Mouse (Mus musculus) heart, embryonic 12.5 days (tissue): Measurements from ENCODE around the gene Gm21830. TPM values are rescaled to one million over a fixed set of nuclear protein-coding genes. Genes with fewer than 3 reads are reported as not detected.
"Not testable (repeated sequence)": the region's sequence is repeated elsewhere in the genome, so short reads cannot be mapped to it uniquely, and the experiment has no call there.

ENCODE experiments used
- ATAC-seq: fragments of 200-750 bp; cut with Nextera tagmentation; 2 replicates; pipeline ENCODE4 v1.8.0; 2017; ENCODE audit warnings: moderate TSS enrichment, moderate library complexity; ENCODE audit not compliant: insufficient number of reproducible peaks, low FRiP score
- H3K27ac ChIP-seq: fragments of 300-500 bp; sonication (generic); 2 replicates; pipeline ENCODE4 v1.5.1; 2016; ENCODE audit warnings: mild to moderate bottlenecking, moderate library complexity; ENCODE audit not compliant: poor library complexity, severe bottlenecking
- H3K27me3 ChIP-seq: fragments of 300-500 bp; sonication (generic); replicated peaks from 2 replicates; pipeline ENCODE4 v1.6.1; 2016; ENCODE audit warnings: mild to moderate bottlenecking, moderate library complexity
- H3K36me3 ChIP-seq: fragments of 300-500 bp; sonication (generic); 2 replicates; pipeline ENCODE4 v1.6.1; 2016; ENCODE audit warnings: mild to moderate bottlenecking, moderate library complexity
- H3K4me1 ChIP-seq: fragments of 300-500 bp; sonication (generic); replicated peaks from 2 replicates; pipeline ENCODE4 v1.6.1; 2016; ENCODE audit warnings: mild to moderate bottlenecking
- H3K4me2 ChIP-seq: fragments of 300-500 bp; sonication (generic); 2 replicates; pipeline ENCODE4 v1.6.1; 2016; ENCODE audit warnings: mild to moderate bottlenecking, moderate library complexity
- H3K4me3 ChIP-seq: fragments of 300-500 bp; sonication (generic); 2 replicates; pipeline ENCODE4 v1.5.1; 2016; ENCODE audit warnings: mild to moderate bottlenecking
- H3K9ac ChIP-seq: fragments of 300-500 bp; sonication (generic); 2 replicates; pipeline ENCODE4 v1.6.1; 2016; ENCODE audit warnings: mild to moderate bottlenecking, moderate library complexity
- H3K9me3 ChIP-seq: fragments of 300-500 bp; sonication (generic); replicated peaks from 2 replicates; pipeline ENCODE4 v1.6.1; 2016; ENCODE audit warnings: mild to moderate bottlenecking, moderate library complexity
- WGBS: fragments of 180-500 bp; shearing (Covaris S2); methylation state at CpG from one replicate; pipeline ENCODE4 v1.1.7; 2016; 5-methylcytosine and 5-hydroxymethylcytosine counted together
- polyA plus RNA-seq: library from polyadenylated mRNA; unstranded; fragments of >200 nt; fragmentation: Nextera tagmentation; extraction: Ambion mirVana; gene quantifications from 2 replicates; pipeline ENCODE4 v1.2.1, GENCODE M21; 2016

Gene Gm21830
- polyA plus RNA-seq, 1 experiment from 2014 or later: not detected

GRCm38 (mm10) chr2:67470030-67470429, 56.5 kb downstream of the Gm21830 start:
- not testable (repeated sequence) for H3K9me3 ChIP-seq, H3K4me3 ChIP-seq, H3K9ac ChIP-seq, H3K36me3 ChIP-seq, H3K4me2 ChIP-seq, H3K27ac ChIP-seq, H3K4me1 ChIP-seq, H3K27me3 ChIP-seq, ATAC-seq
- WGBS: 52% methylated on average over 5 of the region's 5 CpGs

- Histone ChIP-seq H3K27ac (no peak overlapping the region), H3K27me3 (no peaks in the 10 kb centered on the region), H3K9ac (no peak overlapping the region), H3K4me3 (no peak overlapping the region), H3K36me3 (no peaks in the 10 kb centered on the region), H3K9me3 (no peaks in the 10 kb centered on the region), H3K4me1 (peaks cover 5% of the 10 kb centered on the region; the same call in 1 of the 2 replicates), H3K4me2 (no peak overlapping the region)
- no peak for ATAC-seq
- 15% methylated on average over 6 of the region's 6 CpGs for WGBS
Observed at GRCm38 (mm10) chr2:67477753-67478152, 64.2 kb downstream of the Gm21830 start.

DNA sequence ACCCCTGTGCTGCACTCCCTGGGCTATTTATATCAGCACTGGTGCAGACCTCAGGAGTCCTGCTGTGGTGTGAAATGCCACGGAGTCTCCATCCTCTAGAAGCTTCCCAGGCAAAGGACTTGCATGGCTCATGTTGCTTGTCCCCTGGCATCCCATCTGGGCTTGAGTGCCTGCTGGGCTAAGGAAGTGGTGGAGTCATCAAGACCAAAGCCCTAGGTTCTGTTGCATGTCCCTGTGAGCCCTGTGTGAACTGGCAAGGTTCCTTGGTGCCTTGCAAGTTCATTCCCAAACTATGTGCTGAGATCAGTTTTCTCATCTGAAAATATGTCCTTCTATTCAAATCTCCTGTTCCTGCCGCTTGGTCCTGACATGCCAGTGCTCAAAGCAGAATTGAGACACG, 67.5 kb downstream of the Gm21830 start:
- 53% methylated on average over 3 of the region's 3 CpGs for WGBS
- Histone ChIP-seq H3K9me3 (no peaks in the 10 kb centered on the region), H3K4me3 (no peak overlapping the region), H3K36me3 (no peaks in the 10 kb centered on the region), H3K27ac (no peak overlapping the region), H3K9ac (no peak overlapping the region), H3K27me3 (no peaks in the 10 kb centered on the region), H3K4me1 (peaks cover 5% of the 10 kb centered on the region; the same call in 1 of the 2 replicates), H3K4me2 (no peak overlapping the region)
- no peak for ATAC-seq

Other genes starting within 250 kb of the Gm21830 start
- not detected in 2 replicates for gene Gm26727, start 19.5 kb downstream of the Gm21830 start, polyA plus RNA-seq
- 0.08 and 0.13 TPM in 2 replicates for gene Xirp2, start 32.3 kb downstream of the Gm21830 start, polyA plus RNA-seq
- 7.1 and 7.4 TPM in 2 replicates for gene B3galt1, start 152.1 kb downstream of the Gm21830 start, polyA plus RNA-seq